Mouse (Mus musculus) olfactory bulb, adult 2 months (tissue): ENCODE measurements around the gene 4930524B15Rik.

Experiments used
- CTCF ChIP-seq: fragments of 200-500 bp; IDR thresholded peaks from 2 replicates; pipeline ENCODE4 v1.5.1; 2012; ENCODE audit warnings: low read depth, mild to moderate bottlenecking, low read length, moderate library complexity; ENCODE audit not compliant: insufficient read depth
- POLR2A ChIP-seq: fragments of 200-500 bp; IDR thresholded peaks from 2 replicates; pipeline ENCODE4 v1.6.1; 2012; ENCODE audit warnings: mild to moderate bottlenecking, low read depth, low read length, moderate library complexity; ENCODE audit not compliant: insufficient read depth

DNA sequence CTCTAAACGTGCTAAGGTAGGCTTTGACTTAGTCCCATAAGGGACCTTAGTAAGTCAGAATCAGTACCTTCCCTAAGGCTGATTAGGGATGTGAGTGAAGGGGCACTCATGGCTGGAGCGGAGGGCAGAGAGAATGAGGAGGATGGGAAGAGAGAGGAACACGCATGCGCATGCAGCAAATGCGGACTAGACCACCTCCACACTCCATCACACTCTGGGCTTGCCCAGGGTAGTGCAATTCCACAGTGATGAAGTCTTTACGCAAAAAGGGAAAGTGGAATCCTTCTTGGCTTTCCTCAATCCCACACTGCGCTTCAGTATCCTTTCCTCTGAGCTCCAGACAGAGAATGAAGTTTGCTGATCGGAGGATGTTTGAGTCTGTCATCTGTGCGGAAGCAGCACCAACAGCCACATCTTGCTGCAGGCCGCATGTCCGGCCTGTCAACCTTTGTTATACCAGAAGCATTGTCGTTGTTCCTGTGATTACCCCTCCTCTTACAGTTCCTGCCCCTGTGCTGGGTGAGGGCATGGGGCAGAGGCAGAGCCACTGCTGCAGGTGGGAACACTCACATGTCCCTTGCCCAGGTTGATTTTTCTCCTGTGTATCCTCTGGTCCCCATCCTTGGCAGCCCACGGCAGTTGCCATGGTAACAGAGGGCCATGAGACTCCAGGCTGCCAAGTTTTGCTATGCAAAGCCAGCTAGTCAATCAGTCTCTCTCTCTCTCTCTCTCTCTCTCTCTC lies 24.3 kb upstream of the 4930524B15Rik start:
- TF ChIP-seq CTCF (no peak), POLR2A (no peak)
